ENCODE assay signal across 1 mouse cellular context in the genomic region with DNA sequence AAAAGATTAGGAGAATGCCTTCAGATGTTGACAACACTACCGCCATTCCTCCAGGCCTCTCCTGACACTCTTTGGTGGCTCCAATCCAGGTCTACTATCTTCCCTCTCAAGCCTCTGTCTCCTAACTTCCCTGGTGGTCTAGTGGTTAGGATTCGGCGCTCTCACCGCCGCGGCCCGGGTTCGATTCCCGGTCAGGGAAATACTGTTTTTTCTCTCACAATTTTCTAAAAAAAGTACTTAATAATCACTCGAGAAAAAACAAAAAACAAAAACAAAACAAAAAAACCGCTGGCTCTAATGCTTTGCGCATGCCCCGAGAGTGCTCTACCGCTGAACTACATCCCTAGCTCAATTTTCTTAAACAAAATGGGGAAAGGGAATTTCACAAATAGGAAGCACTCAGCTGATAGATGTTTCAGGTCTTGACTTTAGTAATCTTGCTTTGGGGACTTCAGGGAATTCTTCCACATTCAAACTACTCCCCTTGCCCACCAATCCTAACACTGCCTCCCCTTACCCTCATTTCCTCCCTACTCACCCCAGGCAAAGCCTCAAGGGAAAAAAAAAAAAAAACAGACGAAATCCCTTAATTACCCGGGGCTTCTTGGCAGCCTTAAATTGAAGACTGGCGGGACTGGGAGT.
A peak's percentile ranks its signal among the peaks of the same experiment; 100 is the strongest.
TF ChIP-seq lines count a peak whose summit lies in the region.

No protein-coding gene starts in this region.

TF ChIP-seq in CH12.LX, 34 proteins besides CTCF, POLR2A, EP300 and RAD21 (continued from another document):
- TF ChIP-seq MAFK (IDR thresholded peaks at IDR 0.05; ENCODE audit: insufficient replicate concordance, low read length), result 0 out of 2 replicates have a peak, but pooled peaks have one; percentile 71
- 0 out of 2 replicates have a peak, but pooled peaks have one; percentile 43 for TF ChIP-seq MAZ (IDR thresholded peaks at IDR 0.05; ENCODE audit: low read depth, low read length)
- TF ChIP-seq NRF1 (IDR thresholded peaks at IDR 0.05; ENCODE audit: low read depth, low read length), result peak; percentile 66
- TF ChIP-seq SMC3 (IDR thresholded peaks at IDR 0.05; ENCODE audit: low read depth, low read length), result no peak
- no peak for TF ChIP-seq ZKSCAN1 (IDR thresholded peaks at IDR 0.05; ENCODE audit: borderline replicate concordance, low read depth, low read length)
- no peak for TF ChIP-seq USF2 (conservative IDR thresholded peaks at IDR 0.05; ENCODE audit: low read depth, low read length)
- TF ChIP-seq GABPA (IDR thresholded peaks at IDR 0.05; ENCODE audit: insufficient replicate concordance, low read depth, low read length), result no peak
- TF ChIP-seq E2F4 (IDR thresholded peaks at IDR 0.05; ENCODE audit: insufficient replicate concordance, low read depth, low read length), result no peak
- no peak for TF ChIP-seq KAT2A (IDR thresholded peaks at IDR 0.05; ENCODE audit: insufficient replicate concordance, low read length)
- no peak for TF ChIP-seq NELFE (IDR thresholded peaks at IDR 0.05; ENCODE audit: low read depth, low read length)
- TF ChIP-seq MAX (IDR thresholded peaks at IDR 0.05; ENCODE audit: low read length), result no peak
- TF ChIP-seq USF1 (IDR thresholded peaks at IDR 0.05; ENCODE audit: low read depth, low read length), result no peak
- TF ChIP-seq ZMIZ1 (IDR thresholded peaks at IDR 0.05; ENCODE audit: low read depth, low read length), result no peak
